ENCODE assay signal across 7 mouse cellular contexts in genomic region chr13:89741766-89742685, GRCm38 (mm10). TPM values are rescaled to one million over a fixed set of nuclear protein-coding genes. Genes with fewer than 3 reads are reported as not detected.
A peak's percentile ranks its signal among the peaks of the same experiment; 100 is the strongest.
DNase-seq lines count a peak whose midpoint lies in the region.

TSS of gene Vcan (minus strand) at chr13:89742509.

- H3K36me3 ChIP-seq in megakaryocyte, embryonic 14.5 days (replicated peaks; ENCODE audit: low read length), result no peaks in the 10 kb centered on the region

- peak; percentile 56 for DNase-seq in Muller cell, postnatal 12 days (ENCODE audit: inconsistent ontology term)
- peak; percentile 60 for DNase-seq in brain, adult 2 months (ENCODE audit: low read depth, low spot score)
- DNase-seq in forelimb bud, embryonic 11.5 days (ENCODE audit: low read depth, low spot score), result peak; percentile 78
- peak; percentile 67 for DNase-seq in heart, postnatal 4 days
- DNase-seq in left cerebral cortex, adult 9 months (ENCODE audit: low spot score in 2 of 2), result peak; percentile 5 to 11
- peak; percentile 38 for DNase-seq in right cerebral cortex, postnatal 25 days

- H3K27me3 ChIP-seq in megakaryocyte, embryonic 14.5 days (replicated peaks), result peaks cover 44% of the 10 kb centered on the region

- H3K4me1 ChIP-seq in megakaryocyte, embryonic 14.5 days, result peaks cover 42% of the 10 kb centered on the region

- H3K4me3 ChIP-seq in megakaryocyte, embryonic 14.5 days (replicated peaks), result peak within 1 kb of the TSS; percentile 94

- H3K9me3 ChIP-seq in megakaryocyte, embryonic 14.5 days, result no peaks in the 10 kb centered on the region

RNA-seq across cellular contexts. Expression of gene Vcan, which starts in this region (rescaled TPM):
- 10 to 100 TPM; 83.8 to 84.4 TPM for total RNA-seq in heart, postnatal 4 days (2021)
- polyA plus RNA-seq in megakaryocyte, embryonic 14.5 days (2012; ENCODE audit: insufficient read depth, low replicate concordance), result 0.34 TPM in 1 of 2 replicates, not detected in the other

Comparison
In these comparisons a context has a peak if more than half of its experiments do, and no peak if none do; other contexts are left out.
1. Peak in every context shown above with its lines: DNase-seq and H3K4me3 ChIP-seq.
2. DNase-seq: peak in every context shown above with its lines; median percentile 78 in forelimb bud, embryonic 11.5 days; 67 in heart, postnatal 4 days; 60 in brain, adult 2 months; 56 in Muller cell, postnatal 12 days; 38 in right cerebral cortex, postnatal 25 days; 8 in left cerebral cortex, adult 9 months.